Mouse (Mus musculus) limb, embryonic 11.5 days (tissue): ENCODE measurements around the gene Ttll5. TPM values are rescaled to one million over a fixed set of nuclear protein-coding genes. Genes with fewer than 3 reads are reported as not detected.

ENCODE experiments used
- ATAC-seq: fragments of 200-750 bp; cut with Nextera tagmentation; 2 replicates; pipeline ENCODE4 v1.8.0; 2017; ENCODE audit warnings: low read depth; ENCODE audit not compliant: insufficient number of reproducible peaks, low FRiP score, low TSS enrichment
- DNase-seq: peaks from one replicate; pipeline ENCODE4 v3.0.0-alpha.2; 2015; ENCODE audit warnings: low spot score
- H3K27ac ChIP-seq: fragments of 300-500 bp; sonication (generic); replicated peaks from 2 replicates; pipeline ENCODE4 v1.5.1; 2014; ENCODE audit warnings: low read depth, mild to moderate bottlenecking, low read length
- H3K27me3 ChIP-seq: fragments of 300-500 bp; sonication (generic); 2 replicates; pipeline ENCODE4 v1.6.1; 2014; ENCODE audit warnings: mild to moderate bottlenecking, low read length, mixed read lengths; ENCODE audit not compliant: control insufficient read depth, insufficient read depth
- H3K36me3 ChIP-seq: fragments of 300-500 bp; sonication (generic); 2 replicates; pipeline ENCODE4 v1.6.1; 2014; ENCODE audit warnings: mild to moderate bottlenecking, low read length, moderate library complexity, mixed read lengths; ENCODE audit not compliant: control insufficient read depth, insufficient read depth
- H3K4me1 ChIP-seq: fragments of 300-500 bp; sonication (generic); 2 replicates; pipeline ENCODE4 v1.6.1; 2014; ENCODE audit warnings: low read length, mixed read lengths; ENCODE audit not compliant: control insufficient read depth, insufficient read depth
- H3K4me2 ChIP-seq: fragments of 300-500 bp; sonication (generic); 2 replicates; pipeline ENCODE4 v1.6.1; 2014; ENCODE audit warnings: low read depth, mild to moderate bottlenecking, moderate library complexity; ENCODE audit not compliant: severe bottlenecking
- H3K4me3 ChIP-seq: fragments of 300-500 bp; sonication (generic); 2 replicates; pipeline ENCODE4 v1.5.1; 2014; ENCODE audit warnings: low read depth, low read length
- H3K9ac ChIP-seq: fragments of 300-500 bp; sonication (generic); 2 replicates; pipeline ENCODE4 v1.6.1; 2014; ENCODE audit warnings: mild to moderate bottlenecking, low read length
- H3K9me3 ChIP-seq: fragments of 300-500 bp; sonication (generic); 2 replicates; pipeline ENCODE4 v1.6.1; 2016; ENCODE audit warnings: low read length; ENCODE audit not compliant: control insufficient read depth
- WGBS: fragments of 180-500 bp; shearing (Covaris S2); extraction: QIAGEN DNeasy Blood & Tissue Kit; methylation state at CpG from one replicate; pipeline ENCODE4 v1.1.7; 2014; 5-methylcytosine and 5-hydroxymethylcytosine counted together
- polyA plus RNA-seq: library from polyadenylated mRNA; unstranded; fragments of >200 nt; fragmentation: Nextera tagmentation; extraction: Ambion mirVana; gene quantifications from 2 replicates; pipeline ENCODE4 v1.2.1, GENCODE M21; 2014

The Ttll5 gene
- polyA plus RNA-seq, 1 experiment from 2014 or later = 22.4 TPM

DNA sequence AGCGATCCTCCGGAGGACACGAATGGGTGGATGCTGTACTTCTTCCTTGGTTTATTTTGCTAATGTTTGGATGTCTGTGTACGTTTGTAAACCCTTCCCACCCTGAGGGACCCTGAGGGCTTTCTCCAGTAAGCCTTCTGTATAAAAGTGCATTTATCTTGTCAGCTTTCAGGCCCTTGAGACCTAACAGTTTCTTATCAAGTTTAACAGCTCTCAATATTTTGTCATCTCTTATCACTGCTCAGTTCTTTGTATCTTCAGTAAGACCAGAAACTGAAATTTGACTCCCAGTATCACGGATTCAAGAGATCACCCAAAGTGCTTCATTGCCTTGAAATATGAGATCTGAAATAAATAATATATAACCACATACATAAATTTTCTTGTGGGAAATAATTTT lies 206.5 kb downstream of the Ttll5 start:
- H3K36me3 ChIP-seq = no peaks in the 10 kb centered on the region
- H3K9ac ChIP-seq = no peak overlapping the region
- DNase-seq = no peak
- no peak for ATAC-seq
- no peak overlapping the region for H3K4me2 ChIP-seq
- H3K9me3 ChIP-seq = no peaks in the 10 kb centered on the region
- H3K27me3 ChIP-seq = no peaks in the 10 kb centered on the region
- H3K4me3 ChIP-seq = no peak overlapping the region
- H3K4me1 ChIP-seq = peaks cover 2% of the 10 kb centered on the region; the same call in 1 of the 2 replicates
- WGBS = 85% methylated on average over 5 of the region's 5 CpGs
- no peak overlapping the region for H3K27ac ChIP-seq

DNA sequence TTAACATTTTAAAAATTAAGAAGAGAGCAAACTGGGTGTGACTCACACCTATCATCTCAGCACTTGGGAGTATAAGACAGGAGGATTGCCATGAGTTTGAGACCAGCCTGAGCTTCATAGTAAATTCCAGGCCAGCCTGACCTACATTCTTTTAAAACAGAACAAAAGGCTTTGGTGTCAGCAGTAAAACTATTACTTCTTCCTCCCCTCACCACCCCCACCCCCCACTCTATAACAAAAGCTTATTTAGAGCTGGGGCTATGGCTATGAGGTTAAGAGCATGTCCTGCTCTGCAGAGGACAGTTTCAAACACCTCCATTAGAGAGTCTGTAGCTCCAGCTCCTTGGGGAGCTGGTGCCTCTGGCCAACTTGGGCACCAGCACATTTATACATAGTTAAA lies 211.1 kb downstream of the Ttll5 start:
- H3K27me3 ChIP-seq = no peaks in the 10 kb centered on the region
- no peak overlapping the region for H3K9ac ChIP-seq
- no peak for ATAC-seq
- no peak for DNase-seq
- no peaks in the 10 kb centered on the region for H3K36me3 ChIP-seq
- H3K27ac ChIP-seq = no peak overlapping the region
- H3K9me3 ChIP-seq = no peaks in the 10 kb centered on the region
- H3K4me2 ChIP-seq = no peak overlapping the region
- no peak overlapping the region for H3K4me3 ChIP-seq
- peaks cover 25% of the 10 kb centered on the region for H3K4me1 ChIP-seq

DNA sequence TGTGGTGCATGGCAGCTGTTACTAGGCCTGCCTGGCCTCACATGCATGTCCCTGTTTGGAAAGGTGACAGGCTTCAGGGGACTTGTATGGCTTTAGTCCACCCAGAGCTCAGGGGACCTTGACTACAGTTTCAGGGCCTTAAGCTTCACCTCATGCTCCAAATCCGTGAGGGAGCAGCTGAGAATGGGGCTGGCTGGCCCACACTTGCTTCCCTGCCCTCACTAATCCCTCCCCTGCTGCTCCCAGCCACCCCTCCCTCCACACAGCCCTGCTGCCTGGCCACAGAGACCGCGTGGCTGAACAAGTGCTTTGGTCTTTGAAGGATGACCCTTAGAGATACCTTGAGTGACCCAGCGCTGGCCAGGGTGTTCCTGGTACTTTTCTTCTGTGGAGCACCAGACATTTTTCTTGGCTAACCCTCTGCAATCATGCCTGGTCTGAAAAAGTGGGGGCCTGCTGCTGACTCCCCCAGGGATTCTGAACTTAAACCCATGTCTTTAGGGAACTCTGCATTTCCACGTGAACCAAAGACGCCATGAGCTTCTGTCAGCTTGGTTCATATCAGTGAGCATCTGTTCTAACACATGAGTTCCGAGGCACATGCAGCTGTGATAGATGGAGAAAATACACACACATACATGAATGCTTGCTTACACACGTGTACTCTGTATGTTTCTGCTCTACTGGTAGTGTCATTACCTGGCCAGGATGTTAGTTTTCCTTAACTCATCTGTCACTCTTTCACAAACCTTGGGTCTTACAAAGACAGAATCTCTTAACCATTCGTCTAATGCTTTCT lies 212.1 kb downstream of the Ttll5 start:
- Histone ChIP-seq H3K4me1 (peaks cover 25% of the 10 kb centered on the region), H3K36me3 (no peaks in the 10 kb centered on the region), H3K4me3 (no peak overlapping the region), H3K27ac (peak overlapping the region; percentile 73), H3K9ac (no peak overlapping the region), H3K4me2 (no peak overlapping the region; the same call in 1 of the 2 replicates), H3K9me3 (no peaks in the 10 kb centered on the region), H3K27me3 (no peaks in the 10 kb centered on the region)
- ATAC-seq (no peak), DNase-seq (peak; percentile 44)
- 26% methylated on average over 9 of the region's 9 CpGs for WGBS

DNA sequence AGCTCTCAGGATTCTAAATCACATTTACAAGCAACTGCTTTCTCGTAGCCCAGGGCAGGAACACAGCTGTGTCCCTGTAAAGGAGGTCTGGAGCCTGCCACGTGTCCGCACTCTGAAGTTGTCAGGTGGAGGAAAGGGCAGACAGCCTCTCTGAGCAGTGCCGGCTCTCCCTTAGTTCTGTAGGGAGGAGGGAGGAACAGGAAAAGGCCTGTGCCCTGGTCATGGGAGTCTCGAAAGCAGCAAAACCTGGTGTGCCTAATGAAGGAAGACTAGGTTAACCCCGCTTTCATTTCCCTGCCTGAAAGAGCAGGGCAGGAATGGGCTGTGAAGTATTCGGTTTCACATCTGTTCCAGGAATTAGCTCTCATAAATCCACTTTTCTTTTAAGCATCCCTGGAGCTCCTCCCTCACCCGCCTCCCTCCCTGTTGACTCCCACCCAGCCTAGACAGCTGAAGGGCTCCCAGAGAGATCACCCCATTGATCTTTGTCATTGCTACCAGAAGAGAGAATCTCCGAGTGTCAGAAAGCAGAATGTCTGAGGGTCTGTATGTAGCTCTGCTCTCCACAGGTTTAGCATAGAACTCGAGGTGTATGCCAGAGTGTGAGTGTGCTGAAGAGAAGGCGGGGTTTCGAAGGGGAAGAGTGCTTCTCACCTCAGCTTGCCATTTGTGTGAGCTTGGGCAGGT lies 212.9 kb downstream of the Ttll5 start:
- peak; percentile 82 for DNase-seq
- ATAC-seq = peak; percentile 94
- Histone ChIP-seq H3K27ac (peak overlapping the region; percentile 73), H3K27me3 (no peaks in the 10 kb centered on the region), H3K9me3 (no peaks in the 10 kb centered on the region), H3K9ac (no peak overlapping the region), H3K4me1 (peaks cover 25% of the 10 kb centered on the region), H3K4me3 (no peak overlapping the region), H3K36me3 (no peaks in the 10 kb centered on the region), H3K4me2 (peak overlapping the region; percentile 5; the same call in 1 of the 2 replicates)
- 13% methylated on average over 12 of the region's 12 CpGs for WGBS

DNA sequence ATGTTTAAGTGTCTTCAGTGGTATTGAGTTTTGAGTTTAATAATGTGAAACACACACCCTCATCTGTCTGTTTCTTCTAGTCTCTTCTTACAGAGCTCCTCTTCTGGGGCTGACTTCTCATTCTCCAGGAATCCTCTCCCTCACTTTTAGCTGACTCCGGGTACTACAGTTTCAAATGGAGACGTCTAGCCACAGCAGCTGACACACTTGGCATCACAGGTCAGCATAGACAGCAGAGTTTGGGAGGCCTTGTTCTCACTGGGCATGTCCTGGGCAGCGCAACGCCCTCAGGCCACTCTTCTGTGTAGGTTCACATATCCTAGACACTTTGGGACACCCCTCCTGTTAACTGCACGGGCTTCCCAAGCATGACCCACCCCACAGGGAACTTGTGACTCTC lies 214.6 kb downstream of the Ttll5 start:
- Histone ChIP-seq H3K9ac (no peak overlapping the region), H3K4me3 (no peak overlapping the region), H3K27me3 (no peaks in the 10 kb centered on the region), H3K4me1 (peaks cover 24% of the 10 kb centered on the region), H3K4me2 (no peak overlapping the region), H3K27ac (no peak overlapping the region), H3K36me3 (no peaks in the 10 kb centered on the region), H3K9me3 (no peaks in the 10 kb centered on the region)
- ATAC-seq = no peak
- WGBS = 76% methylated on average over 5 of the region's 5 CpGs
- DNase-seq = no peak

DNA sequence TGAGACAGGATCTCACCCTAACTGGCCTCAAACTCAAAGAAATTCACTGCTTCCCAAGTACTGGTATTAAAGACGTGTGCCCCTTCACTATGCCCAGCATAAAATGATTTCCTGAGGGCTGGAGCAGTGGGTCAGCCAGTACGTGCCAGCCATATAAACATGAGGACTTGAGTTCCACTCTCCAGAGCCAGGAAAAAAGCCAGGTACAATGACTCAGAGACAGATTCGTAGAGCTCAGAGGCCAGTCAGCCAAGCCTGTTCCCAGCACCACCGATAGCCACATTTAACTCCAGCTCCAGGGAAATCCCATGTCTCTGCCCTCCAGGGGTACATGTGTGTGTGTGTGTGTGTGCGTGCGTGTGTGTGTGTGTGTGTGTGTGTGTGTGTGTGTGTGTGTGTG lies 215.3 kb downstream of the Ttll5 start:
- no peak for ATAC-seq
- H3K4me3 ChIP-seq = no peak overlapping the region
- H3K4me2 ChIP-seq = no peak overlapping the region
- 89% methylated on average over 6 of the region's 6 CpGs for WGBS
- peaks cover 22% of the 10 kb centered on the region for H3K4me1 ChIP-seq
- H3K9ac ChIP-seq = no peak overlapping the region
- no peaks in the 10 kb centered on the region for H3K36me3 ChIP-seq
- H3K27me3 ChIP-seq = no peaks in the 10 kb centered on the region
- H3K27ac ChIP-seq = no peak overlapping the region
- DNase-seq = no peak
- no peaks in the 10 kb centered on the region for H3K9me3 ChIP-seq

DNA sequence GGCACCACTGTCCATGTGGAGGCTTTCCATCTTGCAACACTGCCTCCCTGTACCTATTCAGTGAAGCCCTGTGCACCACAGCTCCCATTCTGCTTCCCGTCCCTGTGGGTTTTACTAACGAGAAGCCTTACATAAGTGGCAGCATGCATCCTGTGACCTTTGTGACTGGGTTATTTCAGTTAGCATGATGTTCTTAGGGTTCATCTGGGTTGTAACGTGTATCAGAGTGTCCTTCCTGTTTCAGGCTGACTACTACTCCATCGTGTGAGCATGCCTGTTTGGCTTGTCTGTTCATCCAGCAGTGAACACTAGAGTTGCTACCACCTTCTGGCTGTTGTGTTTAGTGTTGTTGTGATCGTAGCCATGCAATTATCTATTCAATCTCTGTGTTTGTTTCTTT lies 221.7 kb downstream of the Ttll5 start:
- H3K36me3 ChIP-seq = no peaks in the 10 kb centered on the region
- no peak overlapping the region for H3K27ac ChIP-seq
- no peak overlapping the region for H3K4me3 ChIP-seq
- no peak for ATAC-seq
- no peak for DNase-seq
- H3K9ac ChIP-seq = no peak overlapping the region
- WGBS = 80% methylated on average over 5 of the region's 5 CpGs
- H3K4me1 ChIP-seq = no peaks in the 10 kb centered on the region
- no peaks in the 10 kb centered on the region for H3K27me3 ChIP-seq
- no peak overlapping the region for H3K4me2 ChIP-seq
- no peaks in the 10 kb centered on the region for H3K9me3 ChIP-seq

DNA sequence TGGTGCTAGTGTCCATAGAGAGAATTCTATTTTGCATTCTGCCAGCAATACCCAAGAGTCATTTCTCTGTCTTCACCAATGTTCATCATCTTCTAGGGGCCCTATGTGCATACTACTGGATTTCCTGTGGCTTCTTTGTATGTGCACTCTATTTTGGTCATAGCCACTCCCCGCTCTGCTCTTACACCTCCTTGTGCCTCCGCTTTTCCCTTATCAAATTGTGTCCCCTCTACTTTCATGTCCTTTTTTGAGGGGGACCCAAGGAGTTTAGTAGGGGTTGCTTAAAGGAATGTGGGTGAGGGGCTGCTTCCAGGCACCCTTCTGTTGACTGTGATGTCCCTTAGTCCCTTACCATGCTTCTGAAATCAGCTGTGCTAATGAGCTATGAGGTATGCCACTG lies 222.3 kb downstream of the Ttll5 start:
- Histone ChIP-seq H3K36me3 (no peaks in the 10 kb centered on the region), H3K4me2 (no peak overlapping the region), H3K27ac (no peak overlapping the region), H3K9ac (no peak overlapping the region), H3K4me3 (no peak overlapping the region), H3K4me1 (no peaks in the 10 kb centered on the region), H3K27me3 (no peaks in the 10 kb centered on the region), H3K9me3 (no peaks in the 10 kb centered on the region)
- DNase-seq (no peak), ATAC-seq (no peak)
- 93% methylated on average over 2 of the region's 2 CpGs for WGBS
